Mouse (Mus musculus) neural tube, embryonic 15.5 days (tissue): ENCODE measurements around the gene Mfsd1. TPM values are rescaled to one million over a fixed set of nuclear protein-coding genes. Genes with fewer than 3 reads are reported as not detected.

Source experiments
- ATAC-seq: fragments of 200-750 bp; cut with Nextera tagmentation; 2 replicates; pipeline ENCODE4 v1.8.0; 2017; ENCODE audit warnings: mild to moderate bottlenecking, moderate TSS enrichment, moderate library complexity; ENCODE audit not compliant: low FRiP score
- H3K27ac ChIP-seq: fragments of 300-500 bp; sonication (generic); replicated peaks from 2 replicates; pipeline ENCODE4 v1.5.1; 2015; ENCODE audit warnings: mild to moderate bottlenecking, inconsistent platforms
- H3K27me3 ChIP-seq: fragments of 300-500 bp; sonication (generic); replicated peaks from 2 replicates; pipeline ENCODE4 v1.6.1; 2015; ENCODE audit warnings: inconsistent platforms
- H3K36me3 ChIP-seq: fragments of 300-500 bp; sonication (generic); 2 replicates; pipeline ENCODE4 v1.6.1; 2015; ENCODE audit warnings: inconsistent platforms
- H3K4me1 ChIP-seq: fragments of 300-500 bp; sonication (generic); 2 replicates; pipeline ENCODE4 v1.6.1; 2015; ENCODE audit warnings: inconsistent platforms
- H3K4me2 ChIP-seq: fragments of 300-500 bp; sonication (generic); 2 replicates; pipeline ENCODE4 v1.6.1; 2015; ENCODE audit warnings: inconsistent platforms, mild to moderate bottlenecking, moderate library complexity
- H3K4me3 ChIP-seq: fragments of 300-500 bp; sonication (generic); replicated peaks from 2 replicates; pipeline ENCODE4 v1.5.1; 2015; ENCODE audit warnings: mild to moderate bottlenecking, inconsistent platforms
- H3K9ac ChIP-seq: fragments of 300-500 bp; sonication (generic); replicated peaks from 2 replicates; pipeline ENCODE4 v1.6.1; 2015; ENCODE audit warnings: mild to moderate bottlenecking, inconsistent platforms
- H3K9me3 ChIP-seq: fragments of 300-500 bp; sonication (generic); replicated peaks from 2 replicates; pipeline ENCODE4 v1.6.1; 2016; ENCODE audit warnings: inconsistent platforms
- WGBS: fragments of 180-500 bp; shearing (Covaris S2); methylation state at CpG from one replicate; pipeline ENCODE4 v1.1.7; 2015; ENCODE audit warnings: mixed read lengths; 5-methylcytosine and 5-hydroxymethylcytosine counted together
- polyA plus RNA-seq: library from polyadenylated mRNA; unstranded; fragments of >200 nt; fragmentation: Nextera tagmentation; extraction: Ambion mirVana; gene quantifications from 2 replicates; pipeline ENCODE4 v1.2.1, GENCODE M21; 2015

Gene Mfsd1
- polyA plus RNA-seq: 29.4 and 33.8 TPM in 2 replicates

DNA sequence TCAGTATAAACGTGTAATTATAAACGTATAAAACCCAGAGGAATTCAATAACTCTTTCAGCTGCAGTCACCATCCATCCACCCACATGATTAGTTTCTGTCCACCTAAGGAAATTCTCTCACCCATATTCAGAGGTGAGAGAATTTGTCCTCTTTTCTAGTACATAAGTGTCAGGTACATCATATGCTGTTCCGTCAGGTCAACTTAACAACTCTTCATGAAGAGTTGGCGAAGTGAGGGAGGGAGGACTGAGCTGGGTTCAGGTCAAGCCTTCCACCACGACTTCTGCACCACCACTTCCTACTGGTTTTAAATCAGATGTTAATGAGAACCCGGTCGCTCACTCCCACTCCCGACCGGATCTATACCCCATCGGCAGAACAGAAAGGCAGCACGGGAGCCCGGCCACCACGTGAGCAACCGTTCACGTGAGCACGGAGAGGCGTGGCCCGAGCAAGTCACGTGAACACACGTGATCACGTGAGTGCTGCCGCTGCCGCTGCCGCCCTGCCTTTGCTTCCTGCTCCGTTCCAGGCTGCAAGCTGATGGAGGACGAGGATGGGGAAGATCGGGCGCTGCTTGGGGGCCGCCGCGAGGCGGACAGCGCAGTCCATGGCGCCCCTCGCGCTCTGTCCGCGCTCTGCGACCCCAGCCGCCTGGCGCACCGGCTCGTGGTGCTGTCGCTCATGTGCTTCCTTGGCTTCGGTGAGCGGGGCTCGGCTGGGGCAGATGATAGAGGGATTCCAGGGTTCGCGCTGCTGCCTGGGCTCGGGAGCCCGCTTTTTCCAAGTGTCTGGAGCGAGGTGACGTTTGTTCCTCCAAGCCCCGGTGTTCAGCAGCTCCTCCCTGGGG is at the start of gene Mfsd1:
Mfsd1 (plus strand) TSS at position 469 of the 852 bp plus-strand sequence.
- ATAC-seq: peak; percentile 95
- peaks cover 19% of the 10 kb centered on the region for H3K4me1 ChIP-seq
- peak within 1 kb of the TSS; percentile 74 for H3K9ac ChIP-seq
- peaks cover 14% of the 10 kb centered on the region for H3K36me3 ChIP-seq
- H3K27me3 ChIP-seq: peaks cover 22% of the 10 kb centered on the region
- H3K4me2 ChIP-seq: peak within 1 kb of the TSS; percentile 92
- no peaks in the 10 kb centered on the region for H3K9me3 ChIP-seq
- 4% methylated on average over 49 of the region's 54 CpGs for WGBS
- peak within 1 kb of the TSS; percentile 80 for H3K27ac ChIP-seq
- H3K4me3 ChIP-seq: peak within 1 kb of the TSS; percentile 75

DNA sequence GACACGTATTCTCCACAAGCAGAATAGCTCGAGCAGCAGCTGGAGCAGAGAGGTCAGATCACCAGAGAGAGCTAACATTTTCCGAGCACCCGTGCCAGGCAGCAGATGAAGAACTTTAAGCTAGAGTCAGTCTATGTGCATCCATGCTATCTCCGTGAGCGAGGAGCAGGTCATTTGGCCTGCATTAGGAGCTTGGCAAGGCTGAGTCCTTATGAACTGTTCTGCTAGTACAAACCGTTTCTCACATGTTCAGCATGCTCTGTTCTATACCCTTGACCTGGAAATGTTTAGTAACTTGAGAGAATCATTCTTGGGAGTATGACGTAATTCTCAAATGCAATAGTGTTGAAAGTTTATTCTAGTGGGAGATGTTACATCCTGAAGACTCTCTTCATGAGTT is 38.9 kb upstream of the Mfsd1 start:
- no peaks in the 10 kb centered on the region for H3K27me3 ChIP-seq
- no peaks in the 10 kb centered on the region for H3K9me3 ChIP-seq
- no peaks in the 10 kb centered on the region for H3K36me3 ChIP-seq
- WGBS: 88% methylated on average over 8 of the region's 8 CpGs
- no peak for ATAC-seq
- no peak overlapping the region for H3K4me3 ChIP-seq
- H3K4me1 ChIP-seq: no peaks in the 10 kb centered on the region
- no peak overlapping the region for H3K4me2 ChIP-seq
- H3K9ac ChIP-seq: no peak overlapping the region
- no peak overlapping the region for H3K27ac ChIP-seq

DNA sequence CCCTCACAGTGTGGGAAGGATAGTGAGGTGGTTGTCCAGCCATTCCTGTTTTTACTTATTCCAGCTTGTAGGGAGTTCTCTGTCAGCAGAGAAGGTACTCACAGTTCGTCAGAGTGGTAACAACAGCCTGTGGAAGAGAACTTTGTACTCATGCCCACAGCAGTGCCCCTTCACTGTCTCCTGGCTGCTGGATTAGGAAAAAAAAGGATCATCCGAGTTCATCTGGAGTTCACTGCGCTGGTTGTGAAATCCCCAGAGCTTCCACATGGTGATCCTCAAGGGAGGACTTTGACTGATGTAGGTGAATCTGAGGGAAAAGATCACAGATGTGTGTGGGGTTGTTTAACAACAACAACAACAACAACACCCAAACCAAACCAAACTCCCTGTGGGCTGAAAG is 31.3 kb upstream of the Mfsd1 start:
- Histone ChIP-seq H3K27me3 (no peaks in the 10 kb centered on the region), H3K4me2 (no peak overlapping the region), H3K9me3 (no peaks in the 10 kb centered on the region), H3K36me3 (no peaks in the 10 kb centered on the region), H3K4me3 (no peak overlapping the region), H3K27ac (no peak overlapping the region), H3K9ac (no peak overlapping the region), H3K4me1 (no peaks in the 10 kb centered on the region)
- 79% methylated on average over 3 of the region's 3 CpGs for WGBS
- no peak for ATAC-seq

DNA sequence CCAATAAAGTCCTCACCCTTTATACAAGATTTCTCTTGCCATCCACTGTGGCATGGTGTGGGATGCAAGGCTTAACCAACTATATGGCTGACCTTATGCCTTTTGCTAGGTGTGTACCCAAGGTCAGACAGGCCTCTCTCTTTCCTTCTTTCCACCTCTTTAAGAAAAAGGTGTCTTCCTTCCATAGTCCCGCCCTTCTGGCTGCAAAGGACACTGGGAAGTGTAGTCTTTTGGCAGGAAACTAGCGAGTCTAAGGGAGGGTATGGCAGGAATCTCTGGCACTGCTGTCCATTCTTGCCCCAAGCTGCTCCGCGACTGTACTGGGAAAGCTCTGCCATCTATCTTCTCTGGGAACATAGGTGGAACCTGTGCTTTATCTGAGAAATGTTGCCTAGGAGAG is 29.3 kb upstream of the Mfsd1 start:
- Histone ChIP-seq H3K4me3 (no peak overlapping the region), H3K4me1 (peaks cover 8% of the 10 kb centered on the region), H3K27me3 (no peaks in the 10 kb centered on the region), H3K9ac (no peak overlapping the region), H3K27ac (no peak overlapping the region), H3K9me3 (no peaks in the 10 kb centered on the region), H3K36me3 (no peaks in the 10 kb centered on the region), H3K4me2 (peak overlapping the region; percentile 34)
- peak; percentile 71 for ATAC-seq
- WGBS: 48% methylated on average over 4 of the region's 4 CpGs

- no peak overlapping the region for H3K27ac ChIP-seq
- 90% methylated on average over 5 of the region's 5 CpGs for WGBS
- no peaks in the 10 kb centered on the region for H3K27me3 ChIP-seq
- H3K36me3 ChIP-seq: no peaks in the 10 kb centered on the region
- no peak for ATAC-seq
- no peaks in the 10 kb centered on the region for H3K9me3 ChIP-seq
- peaks cover 8% of the 10 kb centered on the region for H3K4me1 ChIP-seq
- H3K9ac ChIP-seq: no peak overlapping the region
- H3K4me2 ChIP-seq: no peak overlapping the region
- H3K4me3 ChIP-seq: no peak overlapping the region
These were observed 28.6 kb upstream of the Mfsd1 start for GRCm38 (mm10) chr3:67553927-67554448.

DNA sequence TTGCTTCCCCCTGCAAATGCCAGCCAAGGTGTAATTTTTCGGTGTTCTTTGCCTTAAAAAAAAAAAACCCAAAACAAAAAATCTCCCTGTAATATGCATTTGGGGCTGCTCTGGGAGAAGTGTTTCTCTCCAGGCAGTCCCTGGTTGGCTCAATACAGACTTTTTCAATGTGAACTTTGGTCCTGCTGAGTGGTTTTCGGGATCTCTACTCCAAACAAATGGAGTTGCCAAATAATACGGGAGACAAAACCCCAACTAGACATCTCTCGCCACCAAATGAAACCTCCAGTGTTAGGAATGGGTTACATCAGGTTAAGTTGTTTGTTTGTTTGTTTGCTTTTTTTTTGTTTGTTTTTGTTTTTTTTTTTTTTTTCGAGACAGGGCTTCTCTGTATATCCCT is 27.3 kb upstream of the Mfsd1 start:
- H3K27me3 ChIP-seq: no peaks in the 10 kb centered on the region
- no peak overlapping the region for H3K9ac ChIP-seq
- H3K36me3 ChIP-seq: no peaks in the 10 kb centered on the region
- no peaks in the 10 kb centered on the region for H3K9me3 ChIP-seq
- H3K27ac ChIP-seq: no peak overlapping the region
- WGBS: 89% methylated on average over 5 of the region's 5 CpGs
- no peak overlapping the region for H3K4me2 ChIP-seq
- H3K4me3 ChIP-seq: no peak overlapping the region
- ATAC-seq: no peak
- H3K4me1 ChIP-seq: peaks cover 8% of the 10 kb centered on the region

DNA sequence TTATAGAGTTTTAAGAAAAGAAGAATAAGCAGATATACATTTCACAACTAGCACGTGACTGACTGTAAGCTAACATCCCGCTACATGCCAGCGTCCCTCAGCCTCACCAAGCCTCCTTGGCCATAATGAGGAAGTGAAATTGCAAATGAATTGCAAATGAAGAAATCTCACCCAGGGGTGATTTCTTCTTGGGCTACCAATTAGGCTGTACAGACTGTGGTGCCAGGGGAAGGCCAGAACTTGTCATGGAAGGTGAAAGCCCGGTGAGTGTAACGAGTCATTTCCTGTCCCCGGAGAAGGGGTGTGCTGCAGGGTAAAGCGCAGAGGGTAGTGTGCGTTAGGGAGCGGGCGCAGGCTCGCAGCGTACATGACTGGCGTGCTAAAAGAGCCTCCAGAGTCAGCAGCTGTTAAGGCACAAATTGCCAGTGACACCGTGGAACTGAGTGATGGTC is 25.3 kb upstream of the Mfsd1 start:
- WGBS: 20% methylated on average over 14 of the region's 14 CpGs
- Histone ChIP-seq H3K27me3 (no peaks in the 10 kb centered on the region), H3K9me3 (no peaks in the 10 kb centered on the region), H3K36me3 (no peaks in the 10 kb centered on the region), H3K4me3 (peak overlapping the region; percentile 29), H3K27ac (peak overlapping the region; percentile 54; the same call in 1 of the 2 replicates), H3K4me1 (peaks cover 8% of the 10 kb centered on the region), H3K9ac (0 out of 2 replicates have a peak overlapping the region, but pooled peaks have one; percentile 17), H3K4me2 (peak overlapping the region; percentile 57)
- ATAC-seq: peak; percentile 64; the same call in 1 of the 2 replicates

DNA sequence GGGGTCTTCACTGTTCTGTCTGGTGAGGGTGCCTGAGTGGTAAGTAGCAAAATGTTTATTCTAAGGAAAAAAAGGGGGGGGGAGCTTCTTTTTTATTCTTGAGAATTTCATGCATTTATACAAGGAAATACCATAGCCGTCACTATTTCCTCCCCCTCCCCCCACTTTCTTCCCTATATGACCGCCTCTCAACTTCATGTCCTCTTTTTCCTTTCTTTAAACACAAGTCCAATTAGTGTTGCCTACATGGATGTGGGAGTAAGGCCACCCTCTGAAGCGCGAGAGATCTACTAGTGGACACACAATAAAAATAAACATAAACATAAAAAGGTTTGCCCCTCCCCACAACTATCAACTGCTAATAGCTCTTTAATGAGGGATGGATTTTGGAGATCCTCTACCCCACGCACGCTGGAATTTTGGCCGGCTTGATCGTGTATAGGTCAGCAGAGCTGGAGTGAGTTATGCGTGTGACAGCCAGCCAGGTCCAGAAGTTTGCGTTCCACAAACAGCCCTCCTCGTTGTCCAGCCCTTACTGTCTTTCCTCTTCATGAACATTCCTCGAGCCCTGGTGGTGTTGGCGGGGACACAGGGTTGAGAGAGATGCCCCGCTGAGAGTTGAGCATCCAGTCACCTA is 24.7 kb upstream of the Mfsd1 start:
- no peaks in the 10 kb centered on the region for H3K36me3 ChIP-seq
- H3K9me3 ChIP-seq: no peaks in the 10 kb centered on the region
- peak overlapping the region; percentile 57 for H3K4me2 ChIP-seq
- H3K4me3 ChIP-seq: peak overlapping the region; percentile 29; the same call in 1 of the 2 replicates
- peaks cover 8% of the 10 kb centered on the region for H3K4me1 ChIP-seq
- ATAC-seq: no peak; the same call in 1 of the 2 replicates
- no peak overlapping the region for H3K9ac ChIP-seq
- 54% methylated on average over 14 of the region's 14 CpGs for WGBS
- H3K27ac ChIP-seq: peak overlapping the region; percentile 54; the same call in 1 of the 2 replicates
- no peaks in the 10 kb centered on the region for H3K27me3 ChIP-seq

GRCm38 (mm10) chr3:67564731-67565357 is 17.7 kb upstream of the Mfsd1 start:
- Histone ChIP-seq H3K4me1 (peaks cover 4% of the 10 kb centered on the region; the same call in 1 of the 2 replicates), H3K27me3 (no peaks in the 10 kb centered on the region), H3K9ac (no peak overlapping the region), H3K9me3 (no peaks in the 10 kb centered on the region), H3K36me3 (no peaks in the 10 kb centered on the region), H3K27ac (no peak overlapping the region), H3K4me2 (no peak overlapping the region), H3K4me3 (no peak overlapping the region)
- 50% methylated on average over 5 of the region's 5 CpGs for WGBS
- ATAC-seq: peak; percentile 82

- H3K9me3 ChIP-seq: no peaks in the 10 kb centered on the region
- 82% methylated on average over 8 of the region's 8 CpGs for WGBS
- no peak overlapping the region for H3K9ac ChIP-seq
- peaks cover 4% of the 10 kb centered on the region; the same call in 1 of the 2 replicates for H3K4me1 ChIP-seq
- no peaks in the 10 kb centered on the region for H3K27me3 ChIP-seq
- no peak overlapping the region for H3K4me2 ChIP-seq
- no peak overlapping the region for H3K4me3 ChIP-seq
- no peaks in the 10 kb centered on the region for H3K36me3 ChIP-seq
- no peak overlapping the region for H3K27ac ChIP-seq
- ATAC-seq: no peak
These were observed 16.9 kb upstream of the Mfsd1 start for GRCm38 (mm10) chr3:67565540-67566227.
